Mouse (Mus musculus): ENCODE measurements at regions not wholly inside any gene's neighbourhood (a gene's known extent, or its start where the extent isn't known, plus 50 kb on each side); places are given as distances from the start of the nearest gene placed in this dataset.
A peak's percentile ranks its signal among the peaks of the same experiment; 100 is the strongest.

DNA sequence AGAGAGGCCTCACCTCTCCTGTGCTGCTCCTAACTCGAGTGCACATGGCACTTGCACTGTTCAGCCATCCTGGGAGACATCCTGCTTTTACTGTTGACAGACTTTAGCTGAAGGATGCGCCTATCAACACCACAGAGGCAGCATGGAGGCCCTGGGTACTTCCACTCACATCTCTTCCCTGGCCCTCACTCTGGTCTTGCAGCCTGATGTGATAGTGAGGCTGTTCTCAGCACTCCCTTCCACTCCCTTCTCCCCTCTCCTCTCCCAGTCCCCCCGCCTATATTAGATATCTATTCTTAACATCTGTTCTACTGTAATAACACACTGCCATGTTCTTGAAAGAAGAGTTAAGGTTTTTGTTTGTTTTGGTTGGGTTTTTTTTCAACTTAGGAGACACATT lies 50.2 kb upstream of the Bod1 start:
- no peak for DNase-seq
- intact Hi-C loops (cut with DNase I): no loop called here

GRCm38 (mm10) chr11:31724506-31724905 lies 52.8 kb upstream of the Bod1 start:
- intact Hi-C loops (cut with DNase I): no loop called here
- no peak for DNase-seq

GRCm38 (mm10) chr11:31725936-31726647 lies 54.4 kb upstream of the Bod1 start:
- intact Hi-C loops (cut with DNase I): loop anchor here (5.0 kb wide), 1 partner anchor 66 kb away; no protein-coding TSS in a partner anchor
- no peak for DNase-seq

GRCm38 (mm10) chr11:31727289-31727688 lies 55.6 kb upstream of the Bod1 start:
- DNase-seq: no peak
- intact Hi-C loops (cut with DNase I): loop anchor here (5.0 kb wide), 1 partner anchor 65 kb away; no protein-coding TSS in a partner anchor

DNA sequence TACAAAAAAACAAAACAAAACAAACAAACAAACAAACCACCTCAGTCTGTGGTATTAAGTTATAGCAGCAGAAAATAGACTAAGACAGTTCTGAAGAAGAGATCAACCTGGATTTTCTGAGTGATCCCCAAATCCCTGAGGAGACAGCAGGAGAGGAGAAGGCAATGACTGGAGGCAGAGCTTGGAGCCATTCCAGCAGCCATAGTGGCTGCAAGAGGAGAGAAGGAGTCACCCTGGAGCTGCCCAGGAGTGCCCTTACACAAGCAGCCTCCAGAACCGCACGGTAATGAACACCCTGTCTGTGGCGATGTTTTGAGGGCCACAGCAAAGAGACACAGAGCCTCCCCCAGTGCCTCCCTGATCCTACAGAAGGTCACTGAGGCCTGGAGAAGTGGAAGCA lies 58.0 kb upstream of the Bod1 start:
- DNase-seq: peak in 1 of 2 experiments; percentile 38
- intact Hi-C loops (cut with DNase I): loop anchor here (5.0 kb wide), 1 partner anchor 63 kb away; no protein-coding TSS in a partner anchor

DNA sequence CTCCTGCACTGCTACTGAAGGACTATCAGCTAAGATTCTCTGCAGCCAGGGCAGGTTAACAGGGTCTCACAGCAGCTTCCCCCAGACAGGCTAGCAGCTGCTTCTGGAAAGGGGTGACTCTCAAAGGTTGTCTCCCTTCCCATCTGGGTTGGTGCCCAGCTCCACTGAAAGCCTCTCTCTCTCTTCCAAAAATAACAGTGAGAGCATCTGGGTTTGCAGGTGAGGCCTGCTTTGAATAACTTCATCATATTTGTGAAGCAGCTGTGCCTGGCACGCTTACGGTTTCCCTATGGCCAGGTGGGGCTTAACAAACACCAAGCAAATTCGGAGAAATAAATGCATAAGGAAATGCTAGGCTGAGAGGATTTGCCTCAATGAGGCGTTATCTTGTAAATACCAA lies 58.5 kb upstream of the Bod1 start:
- intact Hi-C loops (cut with DNase I): no loop called here
- DNase-seq: peak; percentile 50 to 59

DNA sequence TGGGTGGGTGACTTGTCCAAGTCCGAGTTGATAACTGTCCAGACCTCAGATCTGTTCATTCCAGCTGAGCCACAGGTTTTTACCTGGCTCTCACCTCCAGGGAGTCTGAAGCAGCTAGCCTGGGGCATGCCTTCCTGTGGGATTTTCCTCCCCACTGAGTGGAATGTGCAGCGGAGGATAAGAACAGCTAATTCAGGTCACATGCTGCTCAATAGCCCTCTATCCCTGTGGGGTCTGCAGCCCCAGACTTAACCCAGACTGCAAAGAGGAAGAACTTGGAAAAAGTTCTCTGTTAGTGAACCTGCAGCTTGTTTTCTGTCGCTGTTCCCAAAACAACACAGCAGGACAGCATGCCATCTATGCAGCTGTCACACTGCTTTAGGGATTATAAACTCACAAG lies 59.0 kb upstream of the Bod1 start:
- no peak for DNase-seq
- intact Hi-C loops (cut with DNase I): no loop called here

GRCm38 (mm10) chr11:31731459-31731858 lies 59.8 kb upstream of the Bod1 start:
- intact Hi-C loops (cut with DNase I): no loop called here
- no peak for DNase-seq

DNA sequence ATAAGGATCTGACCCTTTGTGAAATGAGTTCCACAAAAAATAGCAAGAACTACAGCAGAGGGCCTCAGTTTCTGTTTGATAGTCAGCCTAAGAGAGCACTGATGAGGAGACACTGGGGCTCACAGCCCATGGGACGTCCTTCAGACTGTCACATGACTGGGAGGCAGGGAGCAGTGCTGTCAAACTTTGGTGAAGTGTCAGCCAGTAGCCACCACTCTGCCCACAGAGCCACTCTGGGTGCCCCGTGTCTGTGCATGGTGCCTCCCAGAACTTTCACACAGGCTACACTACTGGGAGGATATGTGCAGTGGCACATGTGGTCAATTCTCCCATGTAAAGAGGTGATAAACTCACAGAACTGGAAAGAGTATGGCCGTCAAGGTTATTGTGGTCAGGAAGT lies 60.7 kb upstream of the Bod1 start:
- no peak for DNase-seq
- intact Hi-C loops (cut with DNase I): no loop called here

GRCm38 (mm10) chr11:31732958-31733357 lies 61.3 kb upstream of the Bod1 start:
- intact Hi-C loops (cut with DNase I): no loop called here
- DNase-seq: no peak

- intact Hi-C loops (cut with DNase I): no loop called here
- DNase-seq: no peak
Observed at GRCm38 (mm10) chr11:31734091-31734490, 62.4 kb upstream of the Bod1 start.

GRCm38 (mm10) chr11:31735257-31735656 lies 63.6 kb upstream of the Bod1 start:
- no peak for DNase-seq

DNA sequence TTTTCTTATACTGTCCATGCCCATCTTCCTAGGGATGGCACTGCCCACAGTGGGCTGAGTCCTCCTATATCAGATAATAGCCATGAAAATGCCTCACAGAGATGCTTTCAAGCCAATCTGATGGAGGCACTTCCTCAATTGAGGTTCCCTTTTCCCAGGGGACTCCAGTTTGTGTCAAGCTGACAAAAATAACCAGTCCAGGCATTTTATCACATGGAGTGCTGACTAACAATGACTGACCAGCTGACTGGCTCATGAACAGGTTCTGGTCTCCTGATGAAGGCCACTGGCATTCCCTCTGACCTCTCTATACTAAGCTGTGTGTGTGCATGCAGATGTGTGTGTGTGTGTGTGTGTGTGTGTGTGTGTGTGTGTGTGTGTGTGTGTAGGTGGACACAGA lies 64.4 kb upstream of the Bod1 start:
- intact Hi-C loops (cut with DNase I): no loop called here
- peak; percentile 42 to 57 for DNase-seq

More at GRCm38 (mm10) chr11:31735257-31735656, 63.6 kb upstream of the Bod1 start:
- intact Hi-C loops (cut with DNase I): no loop called here

GRCm38 (mm10) chr11:31736556-31737089 lies 64.9 kb upstream of the Bod1 start:
- DNase-seq: peak in 1 of 2 experiments; percentile 30
- intact Hi-C loops (cut with DNase I): no loop called here

DNA sequence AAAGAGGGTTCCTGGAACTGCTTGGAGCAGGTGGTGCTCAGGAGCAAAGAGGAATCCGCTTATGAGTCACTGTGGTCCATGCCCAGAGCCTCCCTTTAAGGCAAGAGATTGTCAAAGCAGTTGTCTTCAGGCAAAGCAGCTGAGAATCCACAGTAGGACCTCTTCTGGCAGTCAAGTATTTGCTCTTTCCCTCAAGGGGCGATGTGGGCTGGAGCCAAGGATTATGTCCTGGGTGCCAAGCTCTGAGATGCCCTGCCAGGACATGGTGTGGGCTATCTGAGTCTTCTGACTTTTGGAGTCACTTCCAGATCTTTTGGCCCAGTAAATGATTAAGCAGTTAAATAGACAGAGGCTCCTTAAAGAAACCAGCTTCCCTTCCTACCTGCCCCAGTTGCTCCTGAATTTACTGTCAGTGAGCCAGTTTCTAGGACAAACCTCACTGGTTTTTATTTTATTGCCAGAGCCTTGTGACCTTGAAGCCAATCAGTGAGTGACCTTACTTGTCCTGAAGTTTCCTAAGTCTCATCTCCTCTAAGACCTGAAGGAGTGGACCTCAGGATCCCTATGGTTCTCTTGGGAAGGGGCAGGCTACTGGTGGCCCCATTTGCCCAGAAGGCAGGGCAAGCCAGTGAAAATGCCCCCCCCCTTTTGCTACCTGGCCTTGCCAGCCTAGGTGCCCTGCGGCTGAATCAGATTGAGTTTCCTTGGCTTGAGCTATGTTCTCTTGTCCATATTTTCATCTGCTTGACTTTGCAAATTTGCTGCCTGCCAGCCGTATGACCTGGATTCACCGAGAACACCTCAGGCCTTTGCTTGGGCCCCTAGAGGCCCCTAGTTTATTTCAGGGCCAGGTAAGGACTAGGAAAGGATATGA lies 66.7 kb upstream of the Bod1 start:
- intact Hi-C loops (cut with DNase I): no loop called here
- no peak for DNase-seq

DNA sequence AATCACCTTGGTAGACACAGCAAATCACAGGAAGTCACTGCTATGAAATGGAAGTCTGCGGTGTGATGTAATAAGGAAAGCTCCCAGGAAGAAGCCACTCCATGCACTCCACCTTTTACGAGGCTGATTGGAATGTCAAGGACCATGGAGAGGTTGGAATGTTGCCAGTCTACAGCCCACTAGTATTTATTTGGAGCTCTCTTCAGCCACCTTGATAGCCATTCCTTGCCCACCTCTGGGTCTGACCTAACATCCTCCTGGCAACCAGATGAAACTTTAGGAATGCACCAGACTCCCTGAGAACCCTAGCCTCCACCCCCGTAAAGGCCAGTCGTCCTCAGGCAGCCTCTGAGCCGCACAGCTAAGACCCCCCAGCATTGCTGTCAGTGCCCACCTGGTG lies 68.7 kb upstream of the Bod1 start:
- no peak for DNase-seq
- intact Hi-C loops (cut with DNase I): no loop called here

- intact Hi-C loops (cut with DNase I): no loop called here
- DNase-seq: no peak
Observed at GRCm38 (mm10) chr11:31742160-31742559, 70.5 kb upstream of the Bod1 start.

GRCm38 (mm10) chr11:31744076-31744785 lies 72.5 kb upstream of the Bod1 start:
- intact Hi-C loops (cut with DNase I): no loop called here
- DNase-seq: peak in 1 of 2 experiments; percentile 24

DNA sequence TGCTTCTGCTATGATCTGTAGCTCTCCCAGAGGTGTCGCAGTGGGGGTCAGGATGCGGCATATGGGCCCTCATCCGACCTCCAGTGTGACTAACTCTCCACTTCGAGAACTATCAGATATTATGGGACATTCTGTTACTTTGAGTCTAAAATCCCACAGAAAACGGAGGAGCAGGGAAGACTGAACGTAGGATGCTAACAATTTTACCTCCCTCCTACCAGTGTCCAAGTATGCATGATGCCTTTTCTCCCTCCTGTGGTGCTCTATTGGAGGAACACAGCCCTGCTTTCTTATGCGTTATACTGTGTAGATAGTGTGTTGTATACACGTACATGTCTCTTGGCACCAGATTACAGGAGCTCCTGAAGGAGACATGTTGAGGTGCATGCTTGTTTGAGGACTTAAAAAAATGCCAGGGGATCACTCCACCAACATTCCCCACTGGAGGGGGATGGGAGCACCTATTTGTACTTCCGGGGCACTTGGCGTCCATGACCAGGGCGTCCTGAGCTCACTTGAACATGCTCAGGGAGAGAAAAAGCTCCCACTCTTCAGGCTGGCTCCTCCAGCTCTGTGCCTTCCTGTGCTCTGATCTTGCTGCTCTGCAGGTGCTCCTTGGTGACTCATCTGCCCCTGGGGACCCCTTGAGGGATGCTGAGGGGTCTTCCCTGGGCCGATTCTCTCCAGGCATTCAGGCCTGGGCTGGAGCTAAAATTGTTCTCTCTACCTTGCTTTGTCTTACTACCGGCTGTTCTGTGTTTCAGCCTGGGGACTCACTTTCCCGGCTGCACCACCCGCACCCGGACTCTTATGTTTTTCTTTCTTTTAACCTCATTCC lies 73.6 kb upstream of the Bod1 start:
- DNase-seq: no peak
- intact Hi-C loops (cut with DNase I): no loop called here

DNA sequence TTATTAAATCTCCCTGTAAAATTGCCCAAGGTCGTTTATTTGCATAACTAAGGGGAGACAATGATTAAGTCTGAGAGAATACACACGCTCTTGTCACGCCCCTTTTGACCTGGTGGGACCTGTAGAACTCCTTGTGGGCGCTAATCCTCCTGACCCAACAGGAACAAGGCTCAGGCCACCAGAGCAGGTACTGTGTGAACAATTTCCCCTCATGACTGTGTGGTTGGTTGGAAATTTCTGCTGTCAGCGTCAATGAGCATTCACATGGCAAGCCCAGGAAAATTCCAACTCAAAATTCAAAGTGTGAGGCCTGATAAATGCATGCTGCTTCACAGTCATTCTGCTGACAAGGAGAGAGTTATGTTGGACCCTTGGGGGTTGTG lies 74.2 kb upstream of the Bod1 start:
- DNase-seq: no peak
- intact Hi-C loops (cut with DNase I): no loop called here

Data from heart, postnatal 10 days (tissue).